Mouse (Mus musculus): ENCODE results near the gene Gpd2. TPM values are rescaled to one million over a fixed set of nuclear protein-coding genes. Genes with fewer than 3 reads are reported as not detected.

The Gpd2 gene
- total RNA-seq, 4 experiments from 2014 or later, result 120 to 148 (median 124) TPM

GRCm38 (mm10) chr2:57297226-57297625 is 59.8 kb downstream of the Gpd2 start:
- no peak for DNase-seq (ENCODE audit: low spot score in 2 of 2)

GRCm38 (mm10) chr2:57301539-57301938 is 64.1 kb downstream of the Gpd2 start:
- no peak for DNase-seq (ENCODE audit: low spot score in 2 of 2)

GRCm38 (mm10) chr2:57304212-57304611 is 66.8 kb downstream of the Gpd2 start:
- DNase-seq (ENCODE audit: low spot score in 2 of 2), result no peak

- no peak for DNase-seq (ENCODE audit: low spot score in 2 of 2)
These were observed 74.9 kb downstream of the Gpd2 start for GRCm38 (mm10) chr2:57312268-57312797.

GRCm38 (mm10) chr2:57316055-57316454 is 78.6 kb downstream of the Gpd2 start:
- DNase-seq (ENCODE audit: low spot score in 2 of 2), result no peak

GRCm38 (mm10) chr2:57318336-57318735 is 80.9 kb downstream of the Gpd2 start:
- no peak for DNase-seq (ENCODE audit: low spot score in 2 of 2)

GRCm38 (mm10) chr2:57326091-57326490 is 88.7 kb downstream of the Gpd2 start:
- no peak for DNase-seq (ENCODE audit: low spot score in 2 of 2)

- no peak for DNase-seq (ENCODE audit: low spot score in 2 of 2)
These were observed 91.9 kb downstream of the Gpd2 start for GRCm38 (mm10) chr2:57329327-57329726.

- DNase-seq (ENCODE audit: low spot score in 2 of 2), result no peak
These were observed 93.4 kb downstream of the Gpd2 start for GRCm38 (mm10) chr2:57330812-57331211.

GRCm38 (mm10) chr2:57331266-57331665 is 93.8 kb downstream of the Gpd2 start:
- no peak for DNase-seq (ENCODE audit: low spot score in 2 of 2)

GRCm38 (mm10) chr2:57333481-57333880 is 96.0 kb downstream of the Gpd2 start:
- no peak for DNase-seq (ENCODE audit: low spot score in 2 of 2)

GRCm38 (mm10) chr2:57335397-57335796 is 98.0 kb downstream of the Gpd2 start:
- no peak for DNase-seq (ENCODE audit: low spot score in 2 of 2)

- DNase-seq (ENCODE audit: low spot score in 2 of 2), result no peak
These were observed 101.3 kb downstream of the Gpd2 start for GRCm38 (mm10) chr2:57338779-57339178.

GRCm38 (mm10) chr2:57342910-57343309 is 105.5 kb downstream of the Gpd2 start:
- DNase-seq (ENCODE audit: low spot score in 2 of 2), result no peak

GRCm38 (mm10) chr2:57350615-57351014 is 113.2 kb downstream of the Gpd2 start:
- no peak for DNase-seq (ENCODE audit: low spot score in 2 of 2)

GRCm38 (mm10) chr2:57353722-57354432 is 116.4 kb downstream of the Gpd2 start:
- no peak for DNase-seq (ENCODE audit: low spot score in 2 of 2)

GRCm38 (mm10) chr2:57354848-57355247 is 117.4 kb downstream of the Gpd2 start:
- no peak for DNase-seq (ENCODE audit: low spot score in 2 of 2)

GRCm38 (mm10) chr2:57356222-57356822 is 118.9 kb downstream of the Gpd2 start:
- no peak for DNase-seq (ENCODE audit: low spot score in 2 of 2)

- DNase-seq (ENCODE audit: low spot score in 2 of 2), result no peak
These were observed 125.1 kb downstream of the Gpd2 start for GRCm38 (mm10) chr2:57362503-57362902.

GRCm38 (mm10) chr2:57374647-57375046 is 137.2 kb downstream of the Gpd2 start:
- DNase-seq (ENCODE audit: low spot score in 2 of 2), result no peak

- no peak for DNase-seq (ENCODE audit: low spot score in 2 of 2)
These were observed 137.9 kb downstream of the Gpd2 start for GRCm38 (mm10) chr2:57375138-57375837.

All from layer of hippocampus, adult 8-10 months (tissue).